Mouse (Mus musculus): ENCODE results near the gene Abcb9.

Gene Abcb9

DNA sequence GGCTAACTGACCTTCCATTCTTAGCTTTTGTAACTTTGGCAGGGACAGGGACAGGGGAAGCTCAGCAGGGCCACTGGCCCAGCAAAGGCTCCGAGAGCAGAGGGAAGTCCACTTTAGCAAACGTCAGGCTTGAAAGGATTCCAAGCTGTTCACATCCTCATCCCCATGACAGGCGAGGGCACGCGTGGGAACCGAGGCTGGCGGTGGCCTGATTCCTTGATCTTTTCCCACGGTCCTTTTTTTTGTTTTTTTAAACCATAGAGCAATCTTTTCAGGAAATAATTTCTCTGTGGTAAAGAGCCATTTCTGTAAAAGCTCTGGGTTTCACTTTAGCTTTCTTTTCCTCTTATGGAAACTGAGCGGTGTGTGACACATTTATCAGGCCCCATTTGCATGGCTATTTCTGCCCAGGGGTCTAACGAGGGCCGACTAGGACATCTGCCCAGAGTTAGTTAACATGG is 80.8 kb downstream of the Abcb9 start:
- DNase-seq (ENCODE audit: extremely low spot score, low read depth, low spot score), result no peak

- DNase-seq (ENCODE audit: extremely low spot score, low read depth, low spot score), result no peak
Observed at GRCm38 (mm10) chr5:124014180-124014579, 81.4 kb downstream of the Abcb9 start.

- DNase-seq (ENCODE audit: extremely low spot score, low read depth, low spot score), result no peak
Observed at GRCm38 (mm10) chr5:124013747-124014146, 81.9 kb downstream of the Abcb9 start.

DNA sequence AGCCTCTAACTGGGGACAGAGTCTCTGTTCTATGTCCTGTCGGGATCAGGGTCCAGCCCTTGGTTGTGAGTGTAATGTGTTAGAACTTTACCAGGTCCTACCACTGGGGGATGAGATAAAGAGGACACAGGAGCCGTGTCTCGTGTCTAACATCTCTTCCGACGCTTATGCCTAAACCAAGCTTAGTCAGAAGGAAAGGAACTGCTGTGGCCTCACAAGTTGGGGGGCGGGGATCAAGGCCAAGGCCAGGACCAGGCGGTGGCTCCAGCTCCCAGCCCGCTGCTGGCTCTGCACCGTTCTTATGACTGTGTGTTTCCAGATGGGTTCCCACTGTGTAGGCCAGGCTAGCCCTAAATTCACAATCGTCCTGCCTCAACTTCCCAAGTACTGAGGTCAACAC is 82.7 kb downstream of the Abcb9 start:
- DNase-seq (ENCODE audit: extremely low spot score, low read depth, low spot score), result no peak

DNA sequence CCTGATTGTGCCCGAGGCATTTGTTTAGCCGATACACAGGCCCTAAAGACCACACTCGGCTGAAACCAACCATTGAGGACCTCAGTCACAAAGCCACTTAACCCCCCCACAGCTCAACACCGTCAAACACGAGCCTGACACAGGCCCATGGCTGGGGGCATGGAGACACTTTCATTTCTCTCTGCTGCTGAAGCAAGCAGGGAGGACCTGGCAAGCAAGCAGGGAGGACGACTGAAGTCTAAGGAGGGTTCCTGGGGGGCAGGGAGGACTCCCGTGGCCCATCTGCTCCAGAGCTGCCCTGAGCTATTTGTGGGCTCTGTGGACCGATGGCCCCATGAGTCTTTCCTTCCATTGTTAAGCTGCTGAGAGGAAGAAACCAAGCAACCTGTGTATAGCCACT is 83.7 kb downstream of the Abcb9 start:
- DNase-seq (ENCODE audit: extremely low spot score, low read depth, low spot score), result no peak

All from hindlimb bud, embryonic 11.5 days (tissue).